Mouse (Mus musculus) midbrain, embryonic 13.5 days (tissue): ENCODE data around the gene Rnf138rt1. TPM values are rescaled to one million over a fixed set of nuclear protein-coding genes. Genes with fewer than 3 reads are reported as not detected.
A peak's percentile ranks its signal among the peaks of the same experiment; 100 is the strongest.

Source experiments
- ATAC-seq: fragments of 200-750 bp; cut with Nextera tagmentation; 2 replicates; pipeline ENCODE4 v1.8.0; 2017; ENCODE audit warnings: mild to moderate bottlenecking, moderate TSS enrichment, moderate library complexity
- H3K27ac ChIP-seq: fragments of 300-500 bp; sonication (generic); 2 replicates; pipeline ENCODE4 v1.5.1; 2015; ENCODE audit warnings: inconsistent platforms, mild to moderate bottlenecking, moderate library complexity
- H3K27me3 ChIP-seq: fragments of 300-500 bp; sonication (generic); 2 replicates; pipeline ENCODE4 v1.6.1; 2015; ENCODE audit warnings: mild to moderate bottlenecking, inconsistent platforms
- H3K36me3 ChIP-seq: fragments of 300-500 bp; sonication (generic); 2 replicates; pipeline ENCODE4 v1.6.1; 2015; ENCODE audit warnings: mild to moderate bottlenecking, inconsistent platforms
- H3K4me1 ChIP-seq: fragments of 300-500 bp; sonication (generic); replicated peaks from 2 replicates; pipeline ENCODE4 v1.6.1; 2015; ENCODE audit warnings: inconsistent platforms
- H3K4me2 ChIP-seq: fragments of 300-500 bp; sonication (generic); replicated peaks from 2 replicates; pipeline ENCODE4 v1.6.1; 2015; ENCODE audit warnings: moderate library complexity, mild to moderate bottlenecking, inconsistent platforms
- H3K4me3 ChIP-seq: fragments of 300-500 bp; sonication (generic); replicated peaks from 2 replicates; pipeline ENCODE4 v1.5.1; 2015; ENCODE audit warnings: mild to moderate bottlenecking, inconsistent platforms
- H3K9ac ChIP-seq: fragments of 300-500 bp; sonication (generic); replicated peaks from 2 replicates; pipeline ENCODE4 v1.6.1; 2015; ENCODE audit warnings: mild to moderate bottlenecking, inconsistent platforms
- H3K9me3 ChIP-seq: fragments of 300-500 bp; sonication (generic); 2 replicates; pipeline ENCODE4 v1.6.1; 2016; ENCODE audit warnings: mild to moderate bottlenecking, inconsistent platforms
- WGBS: fragments of 180-500 bp; shearing (Covaris S2); methylation state at CpG from one replicate; pipeline ENCODE4 v1.1.7; 2015; 5-methylcytosine and 5-hydroxymethylcytosine counted together
- polyA plus RNA-seq: library from polyadenylated mRNA; unstranded; fragments of >200 nt; fragmentation: Nextera tagmentation; extraction: Ambion mirVana; gene quantifications from 2 replicates; pipeline ENCODE4 v1.2.1, GENCODE M21; 2015

Rnf138rt1 gene
- polyA plus RNA-seq = 1.9 and 2.2 TPM in 2 replicates

- Histone ChIP-seq H3K4me1 (no peaks in the 10 kb centered on the region), H3K27me3 (peaks cover 49% of the 10 kb centered on the region), H3K9me3 (no peaks in the 10 kb centered on the region), H3K9ac (peak within 1 kb of the TSS; percentile 54), H3K27ac (no peak within 1 kb of the TSS), H3K36me3 (no peaks in the 10 kb centered on the region), H3K4me2 (peak within 1 kb of the TSS; percentile 62), H3K4me3 (peak within 1 kb of the TSS; percentile 45)
- ATAC-seq = peak; percentile 94
- 30% methylated on average over 42 of the region's 42 CpGs for WGBS
These were observed at the start of gene Rnf138rt1 for GRCm38 (mm10) chrX:163760617-163761434. Gene Rnf138rt1, minus strand, starts transcription at chrX:163761329.

GRCm38 (mm10) chrX:163807270-163807669 is 46.1 kb upstream of the Rnf138rt1 start:
- no peaks in the 10 kb centered on the region for H3K4me1 ChIP-seq
- 83% methylated on average over 1 of the region's 1 CpGs for WGBS
- no peak overlapping the region for H3K4me3 ChIP-seq
- H3K36me3 ChIP-seq = no peaks in the 10 kb centered on the region
- no peak overlapping the region for H3K27ac ChIP-seq
- H3K9me3 ChIP-seq = no peaks in the 10 kb centered on the region
- no peak overlapping the region for H3K9ac ChIP-seq
- H3K27me3 ChIP-seq = peaks cover 21% of the 10 kb centered on the region; the same call in 1 of the 2 replicates
- H3K4me2 ChIP-seq = no peak overlapping the region
- ATAC-seq = no peak

- no peak for ATAC-seq
- Histone ChIP-seq H3K36me3 (no peaks in the 10 kb centered on the region), H3K9me3 (no peaks in the 10 kb centered on the region), H3K4me1 (no peaks in the 10 kb centered on the region), H3K4me3 (no peak overlapping the region), H3K9ac (no peak overlapping the region), H3K27me3 (peaks cover 47% of the 10 kb centered on the region), H3K27ac (no peak overlapping the region), H3K4me2 (no peak overlapping the region)
- WGBS = 31% methylated on average over 3 of the region's 3 CpGs
These were observed 5.2 kb upstream of the Rnf138rt1 start for GRCm38 (mm10) chrX:163766290-163766689.

- Histone ChIP-seq H3K27me3 (peaks cover 51% of the 10 kb centered on the region), H3K9ac (peak overlapping the region; percentile 54), H3K9me3 (no peaks in the 10 kb centered on the region), H3K4me3 (peak overlapping the region; percentile 45), H3K27ac (no peak overlapping the region), H3K4me1 (no peaks in the 10 kb centered on the region), H3K4me2 (peak overlapping the region; percentile 62), H3K36me3 (no peaks in the 10 kb centered on the region)
- WGBS = 29% methylated on average over 10 of the region's 10 CpGs
- peak; percentile 53 for ATAC-seq
These were observed 303 bp upstream of the Rnf138rt1 start for GRCm38 (mm10) chrX:163761435-163761828.

- H3K4me2 ChIP-seq = no peak overlapping the region
- no peak for ATAC-seq
- H3K36me3 ChIP-seq = no peaks in the 10 kb centered on the region
- no peak overlapping the region for H3K4me3 ChIP-seq
- peaks cover 25% of the 10 kb centered on the region; the same call in 1 of the 2 replicates for H3K27me3 ChIP-seq
- no peak overlapping the region for H3K9ac ChIP-seq
- H3K4me1 ChIP-seq = no peaks in the 10 kb centered on the region
- no peaks in the 10 kb centered on the region for H3K9me3 ChIP-seq
- 87% methylated on average over 6 of the region's 6 CpGs for WGBS
- no peak overlapping the region for H3K27ac ChIP-seq
These were observed 15.1 kb downstream of the Rnf138rt1 start for GRCm38 (mm10) chrX:163745996-163746395.

GRCm38 (mm10) chrX:163743896-163744295 is 17.2 kb downstream of the Rnf138rt1 start:
- no peak overlapping the region for H3K9ac ChIP-seq
- no peaks in the 10 kb centered on the region for H3K9me3 ChIP-seq
- 68% methylated on average over 2 of the region's 2 CpGs for WGBS
- peaks cover 18% of the 10 kb centered on the region; the same call in 1 of the 2 replicates for H3K27me3 ChIP-seq
- H3K4me3 ChIP-seq = no peak overlapping the region
- ATAC-seq = no peak
- H3K4me1 ChIP-seq = no peaks in the 10 kb centered on the region
- H3K27ac ChIP-seq = no peak overlapping the region
- no peak overlapping the region for H3K4me2 ChIP-seq
- no peaks in the 10 kb centered on the region for H3K36me3 ChIP-seq

GRCm38 (mm10) chrX:163738904-163739303 is 22.2 kb downstream of the Rnf138rt1 start:
- WGBS = 53% methylated on average over 1 of the region's 1 CpGs
- Histone ChIP-seq H3K4me3 (no peak overlapping the region), H3K36me3 (no peaks in the 10 kb centered on the region), H3K4me2 (no peak overlapping the region), H3K9ac (no peak overlapping the region), H3K27me3 (peaks cover 34% of the 10 kb centered on the region; the same call in 1 of the 2 replicates), H3K9me3 (no peaks in the 10 kb centered on the region), H3K27ac (no peak overlapping the region), H3K4me1 (no peaks in the 10 kb centered on the region)
- no peak for ATAC-seq

GRCm38 (mm10) chrX:163734145-163734544 is 27.0 kb downstream of the Rnf138rt1 start:
- Histone ChIP-seq H3K36me3 (no peaks in the 10 kb centered on the region), H3K4me1 (no peaks in the 10 kb centered on the region), H3K4me2 (no peak overlapping the region), H3K9me3 (no peaks in the 10 kb centered on the region), H3K27ac (no peak overlapping the region), H3K4me3 (no peak overlapping the region), H3K27me3 (peaks cover 28% of the 10 kb centered on the region; the same call in 1 of the 2 replicates), H3K9ac (no peak overlapping the region)
- WGBS = 76% methylated on average over 1 of the region's 1 CpGs
- ATAC-seq = no peak

GRCm38 (mm10) chrX:163723630-163724029 is 37.5 kb downstream of the Rnf138rt1 start:
- no peak for ATAC-seq

GRCm38 (mm10) chrX:163722785-163723577 is 38.1 kb downstream of the Rnf138rt1 start:
- no peaks in the 10 kb centered on the region for H3K36me3 ChIP-seq
- WGBS = 30% methylated on average over 12 of the region's 12 CpGs
- H3K27ac ChIP-seq = 0 out of 2 replicates have a peak overlapping the region, but pooled peaks have one; percentile 11
- no peak overlapping the region for H3K4me3 ChIP-seq
- H3K27me3 ChIP-seq = peaks cover 37% of the 10 kb centered on the region
- no peak overlapping the region for H3K9ac ChIP-seq
- H3K4me2 ChIP-seq = peak overlapping the region; percentile 34
- H3K4me1 ChIP-seq = peaks cover 6% of the 10 kb centered on the region; the same call in 1 of the 2 replicates
- no peaks in the 10 kb centered on the region for H3K9me3 ChIP-seq
- peak; percentile 68 for ATAC-seq

More at GRCm38 (mm10) chrX:163723630-163724029, 37.5 kb downstream of the Rnf138rt1 start:
- H3K27me3 ChIP-seq = peaks cover 37% of the 10 kb centered on the region
- H3K9ac ChIP-seq = no peak overlapping the region
- H3K27ac ChIP-seq = no peak overlapping the region
- H3K4me2 ChIP-seq = no peak overlapping the region; the same call in 1 of the 2 replicates
- H3K36me3 ChIP-seq = no peaks in the 10 kb centered on the region
- H3K9me3 ChIP-seq = no peaks in the 10 kb centered on the region
- H3K4me1 ChIP-seq = peaks cover 6% of the 10 kb centered on the region; the same call in 1 of the 2 replicates
- H3K4me3 ChIP-seq = no peak overlapping the region

GRCm38 (mm10) chrX:163720597-163720996 is 40.5 kb downstream of the Rnf138rt1 start:
- WGBS = 76% methylated on average over 2 of the region's 2 CpGs
- H3K4me1 ChIP-seq = peaks cover 6% of the 10 kb centered on the region; the same call in 1 of the 2 replicates
- H3K27me3 ChIP-seq = peaks cover 34% of the 10 kb centered on the region
- ATAC-seq = no peak
- H3K9ac ChIP-seq = no peak overlapping the region
- no peaks in the 10 kb centered on the region for H3K36me3 ChIP-seq
- H3K4me2 ChIP-seq = no peak overlapping the region
- H3K27ac ChIP-seq = no peak overlapping the region
- H3K4me3 ChIP-seq = no peak overlapping the region
- no peaks in the 10 kb centered on the region for H3K9me3 ChIP-seq
